ENCODE assay signal across 16 mouse cellular contexts in genomic region chr5:114585682-114586081, GRCm38 (mm10). TPM values are rescaled to one million over a fixed set of nuclear protein-coding genes. Genes with fewer than 3 reads are reported as not detected.
DNase-seq lines count a peak whose midpoint lies in the region; ATAC-seq lines count a peak whose summit lies in the region.
"Had no signal": no experiment of that assay in that cellular context is flagged by ENCODE, and none has a peak within 500 bp of the region (broad histone marks: within the 10 kb centered on the region; RNA-seq: fewer than 3 reads in every experiment).

No protein-coding gene starts in this region.

- no peak for ATAC-seq in kidney, embryonic 16.5 days (ENCODE audit: low FRiP score, low TSS enrichment)
- no peak for ATAC-seq in forebrain, embryonic 14.5 days
- ATAC-seq in midbrain, embryonic 13.5 days = no peak
- ATAC-seq: activated CD4-positive, CD25-positive, alpha-beta regulatory T cell, adult 4 months; CD4-positive, CD25-positive, alpha-beta regulatory T cell, adult 4 months had no signal

- no peak overlapping the region for H3K4me3 ChIP-seq in kidney, embryonic 16.5 days (ENCODE audit: low read length)
- peak overlapping the region; percentile 11; the same call in 1 of the 2 replicates for H3K4me3 ChIP-seq in embryonic facial prominence, embryonic 10.5 days
- H3K4me3 ChIP-seq in forebrain, embryonic 14.5 days (ENCODE audit: low read depth, low read length) = no peak overlapping the region
- no peak overlapping the region for H3K4me3 ChIP-seq in midbrain, embryonic 13.5 days (replicated peaks)
- H3K4me3 ChIP-seq: liver, embryonic 13.5 days had no signal

- no peak for DNase-seq in kidney, postnatal 25 days
- DNase-seq in embryonic facial prominence, embryonic 10.5 days (ENCODE audit: low spot score) = no peak
- no peak for DNase-seq in forebrain, embryonic 14.5 days (ENCODE audit: low spot score)
- no peak for DNase-seq in urinary bladder, adult 2 months (ENCODE audit: low spot score)
- no peak for DNase-seq in adipocyte (ENCODE audit: low spot score)
- DNase-seq in cerebellum, postnatal 10 days = no peak
- DNase-seq: cerebellum, adult 2 months; gastrocnemius, postnatal 25 days; liver, embryonic 13.5 days; right cerebral cortex, postnatal 14 days; thymus, postnatal 4 days had no signal

- H3K9ac ChIP-seq in kidney, embryonic 16.5 days (replicated peaks; ENCODE audit: low read length) = 0 out of 2 replicates have a peak overlapping the region, but pooled peaks have one; percentile 22
- H3K9ac ChIP-seq in forebrain, embryonic 14.5 days (ENCODE audit: low read length) = no peak overlapping the region
- peak overlapping the region; percentile 7; the same call in 1 of the 2 replicates for H3K9ac ChIP-seq in midbrain, embryonic 13.5 days (replicated peaks)
- H3K9ac ChIP-seq: liver, embryonic 13.5 days had no signal

- peak overlapping the region; percentile 83 for H3K27ac ChIP-seq in kidney, embryonic 16.5 days (ENCODE audit: low read length)
- H3K27ac ChIP-seq in embryonic facial prominence, embryonic 10.5 days (replicated peaks) = peak overlapping the region; percentile 75
- H3K27ac ChIP-seq in forebrain, embryonic 14.5 days (ENCODE audit: low read depth, low read length) = 0 out of 2 replicates have a peak overlapping the region, but pooled peaks have one; percentile 1
- H3K27ac ChIP-seq in midbrain, embryonic 13.5 days = peak overlapping the region; percentile 62
- H3K27ac ChIP-seq: liver, embryonic 13.5 days had no signal

- H3K27me3 ChIP-seq in kidney, embryonic 16.5 days (ENCODE audit: insufficient read depth, low read length) = no peaks in the 10 kb centered on the region
- no peaks in the 10 kb centered on the region; the same call in 1 of the 2 replicates for H3K27me3 ChIP-seq in embryonic facial prominence, embryonic 10.5 days (replicated peaks; ENCODE audit: low read depth, poor library complexity, severe bottlenecking)
- peaks cover 6% of the 10 kb centered on the region; the same call in 1 of the 2 replicates for H3K27me3 ChIP-seq in forebrain, embryonic 14.5 days (replicated peaks; ENCODE audit: control insufficient read depth, insufficient read depth, low read length)
- peaks cover 21% of the 10 kb centered on the region for H3K27me3 ChIP-seq in midbrain, embryonic 13.5 days

- H3K4me2 ChIP-seq in kidney, embryonic 16.5 days (replicated peaks; ENCODE audit: low read depth, low read length) = peak overlapping the region; percentile 18; the same call in 1 of the 2 replicates
- no peak overlapping the region for H3K4me2 ChIP-seq in forebrain, embryonic 14.5 days (ENCODE audit: low read length)
- H3K4me2 ChIP-seq in midbrain, embryonic 13.5 days (replicated peaks) = peak overlapping the region; percentile 23
- H3K4me2 ChIP-seq: heart, embryonic 11.5 days; liver, embryonic 13.5 days had no signal

- WGBS in kidney, embryonic 16.5 days = 17% methylated on average over 5 of the region's 5 CpGs
- WGBS in embryonic facial prominence, embryonic 10.5 days = 10% methylated on average over 5 of the region's 5 CpGs
- 11% methylated on average over 5 of the region's 5 CpGs for WGBS in forebrain, embryonic 14.5 days
- WGBS in midbrain, embryonic 13.5 days = 1% methylated on average over 5 of the region's 5 CpGs

- peaks cover 82% of the 10 kb centered on the region for H3K4me1 ChIP-seq in kidney, embryonic 16.5 days (ENCODE audit: insufficient read depth, low read length)
- peaks cover 91% of the 10 kb centered on the region for H3K4me1 ChIP-seq in embryonic facial prominence, embryonic 10.5 days
- H3K4me1 ChIP-seq in forebrain, embryonic 14.5 days (ENCODE audit: control insufficient read depth, insufficient read depth, low read length) = peaks cover 35% of the 10 kb centered on the region
- peaks cover 92% of the 10 kb centered on the region for H3K4me1 ChIP-seq in midbrain, embryonic 13.5 days (replicated peaks)

- no peaks in the 10 kb centered on the region for H3K36me3 ChIP-seq in kidney, embryonic 16.5 days (ENCODE audit: insufficient read depth, low read length)
- no peaks in the 10 kb centered on the region for H3K36me3 ChIP-seq in embryonic facial prominence, embryonic 10.5 days (replicated peaks)
- no peaks in the 10 kb centered on the region for H3K36me3 ChIP-seq in forebrain, embryonic 14.5 days (ENCODE audit: control insufficient read depth, insufficient read depth, low read length)
- H3K36me3 ChIP-seq in midbrain, embryonic 13.5 days = no peaks in the 10 kb centered on the region
- H3K36me3 ChIP-seq: liver, embryonic 13.5 days had no signal

- H3K9me3 ChIP-seq in kidney, embryonic 16.5 days (ENCODE audit: low read length) = no peaks in the 10 kb centered on the region
- H3K9me3 ChIP-seq in embryonic facial prominence, embryonic 10.5 days = no peaks in the 10 kb centered on the region
- no peaks in the 10 kb centered on the region for H3K9me3 ChIP-seq in forebrain, embryonic 14.5 days (replicated peaks; ENCODE audit: control insufficient read depth, low read length)
- H3K9me3 ChIP-seq in midbrain, embryonic 13.5 days = no peaks in the 10 kb centered on the region
- H3K9me3 ChIP-seq: liver, embryonic 13.5 days had no signal

RNA-seq across cellular contexts. Expression of gene Fam222a, which starts 17.9 kb away (rescaled TPM):
- 4.1 and 4.5 TPM in 2 replicates for polyA plus RNA-seq in kidney, embryonic 16.5 days (2015; fragmentation: Nextera tagmentation; extraction: Ambion mirVana)
- polyA plus RNA-seq in embryonic facial prominence, embryonic 10.5 days (2016; fragmentation: Nextera tagmentation; extraction: Ambion mirVana) = 2.3 and 3.8 TPM in 2 replicates
- polyA plus RNA-seq in forebrain, embryonic 14.5 days (2014; fragmentation: Nextera tagmentation; extraction: Ambion mirVana) = 4.5 and 5.0 TPM in 2 replicates
- polyA plus RNA-seq in midbrain, embryonic 13.5 days (2015; fragmentation: Nextera tagmentation; extraction: Ambion mirVana) = 5.1 and 6.1 TPM in 2 replicates
- 0.17 and 0.29 TPM in 2 replicates for polyA plus RNA-seq in urinary bladder, adult 2 months (2012; rRNA removed)
- polyA plus RNA-seq: activated CD4-positive, CD25-positive, alpha-beta regulatory T cell, adult 4 months; CD4-positive, CD25-positive, alpha-beta regulatory T cell, adult 4 months had no signal

Comparison
In these comparisons a context has a peak if more than half of its experiments do, and no peak if none do; other contexts are left out.
1. H3K27ac ChIP-seq: peak in every context shown above with its lines; median percentile 83 in kidney, embryonic 16.5 days; 75 in embryonic facial prominence, embryonic 10.5 days; 62 in midbrain, embryonic 13.5 days; 1 in forebrain, embryonic 14.5 days.